Mouse (Mus musculus) ES-Bruce4 (cell line): ENCODE measurements around the gene Stim2. TPM values are rescaled to one million over a fixed set of nuclear protein-coding genes. Genes with fewer than 3 reads are reported as not detected.

Source experiments
- H3K27ac ChIP-seq: 2 replicates; pipeline ENCODE4 v1.5.1; 2012; ENCODE audit warnings: low read length, inconsistent platforms; ENCODE audit not compliant: insufficient read depth
- H3K27me3 ChIP-seq: 2 replicates; pipeline ENCODE4 v1.6.1; 2012; ENCODE audit warnings: mild to moderate bottlenecking, low read length, inconsistent platforms; ENCODE audit not compliant: control insufficient read depth, poor library complexity, insufficient read depth, severe bottlenecking
- H3K36me3 ChIP-seq: 2 replicates; pipeline ENCODE4 v1.6.1; 2012; ENCODE audit warnings: inconsistent platforms, mild to moderate bottlenecking, low read length, moderate library complexity; ENCODE audit not compliant: control insufficient read depth, poor library complexity, insufficient read depth, severe bottlenecking
- H3K4me1 ChIP-seq: one replicate; pipeline ENCODE4 v1.8.1; 2011; ENCODE audit warnings: low read length; ENCODE audit not compliant: control insufficient read depth, insufficient read depth
- H3K4me3 ChIP-seq: 2 replicates; pipeline ENCODE4 v1.5.1; 2011; ENCODE audit warnings: low read depth, mild to moderate bottlenecking, low read length
- H3K9ac ChIP-seq: 2 replicates; pipeline ENCODE4 v1.6.1; 2012; ENCODE audit warnings: low read depth, mild to moderate bottlenecking, inconsistent platforms; ENCODE audit not compliant: poor library complexity, severe bottlenecking
- H3K9me3 ChIP-seq: replicated peaks from 2 replicates; pipeline ENCODE4 v1.6.1; 2012; ENCODE audit warnings: mild to moderate bottlenecking, low read length, inconsistent platforms; ENCODE audit not compliant: control insufficient read depth, poor library complexity, insufficient read depth, severe bottlenecking
- CTCF ChIP-seq: IDR thresholded peaks from one replicate; pipeline ENCODE4 v1.8.1; 2011; ENCODE audit warnings: low read depth, low read length
- EP300 ChIP-seq: IDR thresholded peaks from 2 replicates; pipeline ENCODE4 v1.6.1; 2011; ENCODE audit warnings: low read depth, low read length; ENCODE audit not compliant: insufficient read depth
- POLR2A ChIP-seq: IDR thresholded peaks from one replicate; pipeline ENCODE4 v1.8.1; 2011; ENCODE audit warnings: low read length; ENCODE audit not compliant: insufficient read depth
- polyA plus RNA-seq: library from polyadenylated mRNA; stranded (reverse); fragments of >200 nt; gene quantifications from 2 replicates; pipeline ENCODE4 v1.2.4, GENCODE M21; 2011; ENCODE audit warnings: low read depth; ENCODE audit not compliant: missing spikeins, insufficient read depth, insufficient read length

Stim2 gene
- polyA plus RNA-seq, 1 experiment: 15.2 TPM

GRCm38 (mm10) chr5:54070549-54070948, 72.2 kb downstream of the Stim2 start:
- TF ChIP-seq CTCF: no peak
- TF ChIP-seq POLR2A: no peak
- no peak for TF ChIP-seq EP300
- Histone ChIP-seq H3K27me3 (no peaks in the 10 kb centered on the region), H3K9me3 (no peaks in the 10 kb centered on the region), H3K9ac (no peak overlapping the region), H3K4me3 (no peak overlapping the region), H3K36me3 (no peaks in the 10 kb centered on the region), H3K27ac (no peak overlapping the region), H3K4me1 (no peaks in the 10 kb centered on the region)

DNA sequence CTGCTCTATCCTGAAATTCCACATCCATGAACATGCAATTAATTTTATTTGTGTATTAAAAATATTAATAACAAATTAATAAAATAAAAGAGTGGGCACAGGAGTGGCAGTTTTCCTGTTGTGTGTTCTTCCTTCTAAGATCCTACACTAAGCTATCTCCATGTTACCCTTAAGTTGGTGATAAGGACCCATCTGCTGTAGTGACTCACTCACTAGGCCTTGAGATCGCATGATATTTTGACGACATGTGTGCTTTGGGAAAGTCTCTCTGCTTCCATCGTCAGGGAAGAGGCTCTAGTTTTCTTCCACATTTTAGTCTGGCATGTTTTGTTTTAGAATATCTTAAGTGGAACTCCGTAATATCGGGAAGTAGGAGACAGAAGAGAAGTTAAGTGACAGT, 73.0 kb downstream of the Stim2 start:
- Histone ChIP-seq H3K4me1 (no peaks in the 10 kb centered on the region), H3K9me3 (no peaks in the 10 kb centered on the region), H3K27ac (no peak overlapping the region), H3K36me3 (no peaks in the 10 kb centered on the region), H3K4me3 (no peak overlapping the region), H3K9ac (no peak overlapping the region), H3K27me3 (no peaks in the 10 kb centered on the region)
- TF ChIP-seq CTCF (no peak), EP300 (no peak), POLR2A (no peak)

GRCm38 (mm10) chr5:54071705-54072104, 73.4 kb downstream of the Stim2 start:
- Histone ChIP-seq H3K4me3 (no peak overlapping the region), H3K27ac (no peak overlapping the region), H3K27me3 (no peaks in the 10 kb centered on the region), H3K9me3 (no peaks in the 10 kb centered on the region), H3K4me1 (no peaks in the 10 kb centered on the region), H3K9ac (no peak overlapping the region), H3K36me3 (no peaks in the 10 kb centered on the region)
- no peak for TF ChIP-seq POLR2A
- TF ChIP-seq CTCF: no peak
- no peak for TF ChIP-seq EP300

DNA sequence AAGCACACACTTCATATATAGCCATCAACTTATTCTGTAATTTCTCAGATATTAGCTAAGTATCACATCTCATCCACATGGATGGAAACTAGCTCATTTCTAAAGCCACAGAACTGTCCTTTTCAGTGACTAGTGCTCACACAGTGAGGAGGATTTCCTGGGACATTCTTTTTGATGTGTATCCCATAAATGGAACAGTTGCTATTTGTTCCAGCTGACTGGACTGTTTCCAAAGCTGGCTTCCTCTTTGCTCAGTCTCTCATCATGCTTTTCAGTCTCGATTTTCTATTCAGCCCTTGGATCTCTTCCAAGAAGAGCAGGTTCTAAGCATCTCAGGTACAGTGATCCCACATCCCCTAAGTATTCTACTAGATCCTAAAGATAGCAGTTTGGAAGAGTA, 75.0 kb downstream of the Stim2 start:
- Histone ChIP-seq H3K4me1 (no peaks in the 10 kb centered on the region), H3K36me3 (no peaks in the 10 kb centered on the region), H3K27me3 (no peaks in the 10 kb centered on the region)

DNA sequence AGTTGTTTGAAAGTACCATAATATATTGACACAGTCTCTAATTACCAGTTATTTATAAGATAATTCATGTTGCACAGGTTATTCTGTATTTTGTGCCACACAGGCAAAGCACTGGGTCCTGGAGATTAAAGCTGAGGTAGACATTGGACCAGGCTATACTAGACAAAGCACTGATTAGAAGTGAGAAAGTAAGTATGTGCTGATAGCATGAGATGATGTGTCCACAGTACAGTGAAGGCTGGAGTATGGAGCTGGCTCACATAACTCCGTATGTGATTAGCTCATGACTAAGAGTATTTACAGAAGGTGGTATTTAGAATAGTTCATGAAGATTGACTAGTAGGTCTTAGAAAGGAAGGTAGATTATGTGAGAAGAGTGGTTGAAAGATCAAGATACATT, 81.7 kb downstream of the Stim2 start:
- no peaks in the 10 kb centered on the region for H3K9me3 ChIP-seq
- no peaks in the 10 kb centered on the region for H3K4me1 ChIP-seq

More for the DNA sequence above, 75.0 kb downstream of the Stim2 start:
- Histone ChIP-seq H3K9me3 (no peaks in the 10 kb centered on the region), H3K9ac (no peak overlapping the region), H3K27ac (no peak overlapping the region), H3K4me3 (no peak overlapping the region)
- TF ChIP-seq POLR2A (no peak), EP300 (no peak), CTCF (no peak)

GRCm38 (mm10) chr5:54087912-54088311, 89.6 kb downstream of the Stim2 start:
- no peaks in the 10 kb centered on the region for H3K27me3 ChIP-seq

More for the DNA sequence above, 81.7 kb downstream of the Stim2 start:
- Histone ChIP-seq H3K27ac (no peak overlapping the region), H3K36me3 (no peaks in the 10 kb centered on the region), H3K9ac (no peak overlapping the region), H3K4me3 (no peak overlapping the region), H3K27me3 (no peaks in the 10 kb centered on the region)
- TF ChIP-seq EP300 (no peak), POLR2A (no peak), CTCF (no peak)

More at GRCm38 (mm10) chr5:54087912-54088311, 89.6 kb downstream of the Stim2 start:
- Histone ChIP-seq H3K9me3 (no peaks in the 10 kb centered on the region), H3K4me3 (no peak overlapping the region), H3K4me1 (no peaks in the 10 kb centered on the region), H3K36me3 (no peaks in the 10 kb centered on the region), H3K27ac (no peak overlapping the region), H3K9ac (no peak overlapping the region)
- TF ChIP-seq POLR2A: no peak
